Mouse (Mus musculus) thymus, adult 2 months (tissue): ENCODE data around the gene Sla2.

Experiments used
- CTCF ChIP-seq: fragments of 200-500 bp; IDR thresholded peaks from 2 replicates; pipeline ENCODE4 v1.5.1; 2012; ENCODE audit warnings: mild to moderate bottlenecking, control low read depth, low read length, moderate library complexity, borderline replicate concordance; ENCODE audit not compliant: control insufficient read depth, poor library complexity, insufficient read depth; ENCODE audit errors: extremely low read depth
- POLR2A ChIP-seq: fragments of 200-500 bp; IDR thresholded peaks from 2 replicates; pipeline ENCODE4 v1.6.1; 2012; ENCODE audit warnings: mild to moderate bottlenecking, low read length, control low read depth, moderate library complexity; ENCODE audit not compliant: control insufficient read depth, poor library complexity, insufficient read depth; ENCODE audit errors: extremely low read depth

DNA sequence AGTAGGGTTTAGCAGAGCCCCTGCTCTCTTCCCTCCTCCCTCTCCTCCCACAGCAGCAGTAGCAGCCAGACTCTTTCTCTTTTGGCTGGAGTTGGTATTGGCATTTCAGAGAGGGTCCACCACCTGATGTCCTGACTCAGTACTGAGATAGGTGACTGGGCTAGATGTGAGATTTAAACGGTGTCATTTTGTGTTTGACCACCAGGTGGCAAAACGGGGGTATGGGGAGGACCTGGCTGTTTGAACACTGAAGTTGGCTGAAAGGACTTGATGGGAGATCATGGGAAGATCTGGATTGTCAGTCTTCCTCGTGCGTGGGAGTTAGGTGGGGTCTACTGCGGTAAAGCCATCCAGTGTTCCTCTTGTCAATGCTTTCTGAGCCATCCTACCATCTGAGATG, 13.4 kb downstream of the Sla2 start:
- no peak for TF ChIP-seq CTCF
- TF ChIP-seq POLR2A: no peak
